Mouse (Mus musculus): Measurements from ENCODE around the gene Cfap45. TPM values are rescaled to one million over a fixed set of nuclear protein-coding genes. Genes with fewer than 3 reads are reported as not detected.

The Cfap45 gene
- total and polyA plus RNA-seq, 3 experiments = 0.40 TPM; not detected in 2

DNA sequence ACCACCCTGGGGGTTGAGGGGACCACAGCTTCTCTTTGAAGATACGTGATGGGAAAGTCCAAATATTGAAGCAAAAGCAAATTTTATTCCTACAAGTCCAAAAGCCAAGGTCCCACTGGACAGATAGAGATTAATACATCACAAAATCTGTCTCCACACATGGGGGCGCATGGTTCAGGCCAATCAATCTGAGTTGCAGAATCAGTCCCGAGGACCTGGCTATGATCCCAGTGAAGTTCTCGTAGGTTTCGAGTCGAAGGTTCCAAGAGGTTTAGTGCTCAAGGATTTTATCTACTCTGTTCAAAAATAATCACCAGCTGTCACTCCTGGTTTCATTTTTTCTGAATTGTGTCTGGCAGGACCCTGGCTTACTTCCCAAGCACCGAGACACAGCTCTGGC is 30.4 kb downstream of the Cfap45 start:
- DNase-seq (ENCODE audit: low read depth, low spot score) = no peak
- Histone ChIP-seq H3K9me3 (replicated peaks; ENCODE audit: insufficient read depth, low read length) (no peaks in the 10 kb centered on the region), H3K36me3 (ENCODE audit: control insufficient read depth in 1 of 2, insufficient read depth in 2 of 2, low read length in 2 of 2) (peaks cover 0 to 5% of the 10 kb centered on the region in 2 experiments; a peak in 2 of 4 replicates), H3K9ac (ENCODE audit: control insufficient read depth, low read depth, low read length, poor library complexity, severe bottlenecking) (no peak overlapping the region), H3K4me3 (ENCODE audit: control insufficient read depth in 1 of 2, insufficient read depth in 1 of 2, low read depth in 2 of 2, low read length in 2 of 2) (peak overlapping the region in 1 of 2 experiments; percentile 63; a peak in 2 of 4 replicates), H3K79me2 (ENCODE audit: control insufficient read depth, insufficient read depth, low read length, poor library complexity) (no peaks in the 10 kb centered on the region; the same call in 1 of the 2 replicates), H3K27me3 (ENCODE audit: control insufficient read depth in 1 of 2, insufficient read depth in 2 of 2, low read length in 2 of 2) (peaks cover 0 to 1% of the 10 kb centered on the region in 2 experiments; a peak in 1 of 4 replicates), H3K4me1 (ENCODE audit: control insufficient read depth in 1 of 2, insufficient read depth in 2 of 2, low read length in 2 of 2) (peaks cover 0 to 11% of the 10 kb centered on the region in 2 experiments; a peak in 2 of 4 replicates), H3K27ac (ENCODE audit: control insufficient read depth, low read depth, low read length) (no peak overlapping the region)
- TF ChIP-seq ELF1 (IDR thresholded peaks at IDR 0.05; ENCODE audit: low read depth, low read length) (no peak), POLR2A (IDR thresholded peaks at IDR 0.05; ENCODE audit: control insufficient read depth in 1 of 2, insufficient read depth in 1 of 2, low read depth in 1 of 2, low read length in 2 of 2, poor library complexity in 1 of 2) (no peak), SIN3A (IDR thresholded peaks at IDR 0.05; ENCODE audit: low read length) (no peak), NRF1 (IDR thresholded peaks at IDR 0.05; ENCODE audit: insufficient read depth, low read depth, low read length, poor library complexity, severe bottlenecking) (no peak), CTCF (IDR thresholded peaks at IDR 0.05 in 2 of 3, conservative IDR thresholded peaks at IDR 0.05 in 1 of 3; ENCODE audit: control insufficient read depth in 1 of 3, insufficient read depth in 1 of 3, low read depth in 2 of 3, low read length in 3 of 3, poor library complexity in 1 of 3, severe bottlenecking in 1 of 3) (no peak), CHD1 (IDR thresholded peaks at IDR 0.05; ENCODE audit: low read depth, low read length) (no peak), MAX (IDR thresholded peaks at IDR 0.05; ENCODE audit: low read length) (no peak), MYC (IDR thresholded peaks at IDR 0.05; ENCODE audit: low read depth, low read length) (no peak), UBTF (IDR thresholded peaks at IDR 0.05; ENCODE audit: borderline replicate concordance, insufficient read depth, low read depth, low read length) (no peak), RAD21 (IDR thresholded peaks at IDR 0.05; ENCODE audit: low read depth, low read length) (no peak), MAFK (IDR thresholded peaks at IDR 0.05; ENCODE audit: borderline replicate concordance, low read depth, low read length) (no peak), ZNF384 (IDR thresholded peaks at IDR 0.05; ENCODE audit: low read depth, low read length) (no peak)

DNA sequence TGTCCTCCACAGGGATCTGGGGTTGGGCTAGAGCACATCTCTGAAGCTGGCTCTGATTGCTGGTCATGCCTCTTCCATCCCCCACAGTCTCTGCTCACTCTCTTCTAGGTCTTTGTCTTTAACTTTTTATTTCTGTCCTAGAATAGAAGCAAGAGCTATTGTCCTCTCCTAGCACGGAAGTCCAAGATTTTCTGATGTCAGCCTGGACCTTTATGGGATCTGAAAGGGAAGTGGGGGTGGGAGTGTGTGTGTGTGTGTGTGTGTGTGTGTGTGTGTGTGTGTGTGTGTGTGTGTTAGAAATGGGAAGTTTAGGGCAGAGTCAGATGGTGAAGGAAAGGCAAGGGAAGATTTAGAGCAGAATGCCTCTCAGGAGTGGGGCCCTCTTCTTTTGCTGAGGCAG is 32.0 kb downstream of the Cfap45 start:
- Histone ChIP-seq H3K4me3 (ENCODE audit: control insufficient read depth in 1 of 2, insufficient read depth in 1 of 2, low read depth in 2 of 2, low read length in 2 of 2) (no peak overlapping the region), H3K9ac (ENCODE audit: control insufficient read depth, low read depth, low read length, poor library complexity, severe bottlenecking) (no peak overlapping the region), H3K27me3 (ENCODE audit: control insufficient read depth in 1 of 2, insufficient read depth in 2 of 2, low read length in 2 of 2) (peaks cover 0 to 1% of the 10 kb centered on the region in 2 experiments; a peak in 2 of 4 replicates), H3K9me3 (replicated peaks; ENCODE audit: insufficient read depth, low read length) (no peaks in the 10 kb centered on the region), H3K79me2 (ENCODE audit: control insufficient read depth, insufficient read depth, low read length, poor library complexity) (no peaks in the 10 kb centered on the region; the same call in 1 of the 2 replicates), H3K4me1 (ENCODE audit: control insufficient read depth in 1 of 2, insufficient read depth in 2 of 2, low read length in 2 of 2) (peaks cover 0 to 11% of the 10 kb centered on the region in 2 experiments; a peak in 2 of 4 replicates), H3K36me3 (ENCODE audit: control insufficient read depth in 1 of 2, insufficient read depth in 2 of 2, low read length in 2 of 2) (peaks cover 0 to 5% of the 10 kb centered on the region in 2 experiments; a peak in 2 of 4 replicates), H3K27ac (ENCODE audit: control insufficient read depth, low read depth, low read length) (no peak overlapping the region)
- no peak for DNase-seq (ENCODE audit: low read depth, low spot score)
- TF ChIP-seq SIN3A (IDR thresholded peaks at IDR 0.05; ENCODE audit: low read length) (no peak), E2F4 (IDR thresholded peaks at IDR 0.05; ENCODE audit: borderline replicate concordance, low read depth, low read length) (no peak), MAX (IDR thresholded peaks at IDR 0.05; ENCODE audit: low read length) (no peak), CTCF (IDR thresholded peaks at IDR 0.05 in 2 of 3, conservative IDR thresholded peaks at IDR 0.05 in 1 of 3; ENCODE audit: control insufficient read depth in 1 of 3, insufficient read depth in 1 of 3, low read depth in 2 of 3, low read length in 3 of 3, poor library complexity in 1 of 3, severe bottlenecking in 1 of 3) (no peak)

DNA sequence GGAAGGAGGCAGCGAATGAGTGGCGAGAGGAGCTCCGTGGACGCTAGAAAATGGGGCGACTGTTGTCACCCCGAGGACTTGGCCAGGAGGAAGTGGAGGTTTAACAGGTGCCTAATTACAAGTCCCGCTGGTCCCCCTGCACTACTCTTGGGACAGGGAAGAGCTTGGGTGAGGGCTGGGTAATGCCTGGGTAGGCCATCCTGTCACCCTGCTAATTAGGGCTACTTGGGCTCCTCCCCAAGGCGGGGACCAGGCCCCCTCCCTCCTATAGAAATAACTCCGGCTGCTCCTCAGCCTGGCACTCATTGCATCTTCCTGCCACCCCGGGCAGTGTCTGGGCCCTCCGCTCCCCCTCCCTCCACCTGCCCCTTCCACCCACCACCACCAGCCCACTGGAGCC is 35.0 kb downstream of the Cfap45 start, which contains the start of gene Vsig8:
Vsig8 (plus strand) TSS at position 301 of the 400 bp plus-strand sequence.
- Histone ChIP-seq H3K27me3 (ENCODE audit: control insufficient read depth in 1 of 2, insufficient read depth in 2 of 2, low read length in 2 of 2) (peaks cover 0 to 1% of the 10 kb centered on the region in 2 experiments; a peak in 2 of 4 replicates), H3K4me3 (ENCODE audit: control insufficient read depth in 1 of 2, insufficient read depth in 1 of 2, low read depth in 2 of 2, low read length in 2 of 2) (no peak within 1 kb of the TSS)

More for the DNA sequence above, 35.0 kb downstream of the Cfap45 start, which contains the start of gene Vsig8:
- H3K9ac ChIP-seq (ENCODE audit: control insufficient read depth, low read depth, low read length, poor library complexity, severe bottlenecking) = no peak within 1 kb of the TSS
- no peak within 1 kb of the TSS for H3K27ac ChIP-seq (ENCODE audit: control insufficient read depth, low read depth, low read length)
- TF ChIP-seq RCOR1 (IDR thresholded peaks at IDR 0.05; ENCODE audit: low read depth, low read length) = no peak
- TF ChIP-seq TCF12 (IDR thresholded peaks at IDR 0.05; ENCODE audit: low read depth, low read length) = no peak
- TF ChIP-seq NELFE (IDR thresholded peaks at IDR 0.05; ENCODE audit: low read depth, low read length) = no peak
- no peak for TF ChIP-seq MAFK (IDR thresholded peaks at IDR 0.05; ENCODE audit: borderline replicate concordance, low read depth, low read length)
- TF ChIP-seq USF2 (IDR thresholded peaks at IDR 0.05; ENCODE audit: borderline replicate concordance in 1 of 2, insufficient read depth in 1 of 2, low read depth in 1 of 2, low read length in 2 of 2) = no peak
- no peak for TF ChIP-seq ZC3H11A (IDR thresholded peaks at IDR 0.05; ENCODE audit: low read depth, low read length)
- no peak for DNase-seq (ENCODE audit: low read depth, low spot score)
- H3K36me3 ChIP-seq (ENCODE audit: control insufficient read depth in 1 of 2, insufficient read depth in 2 of 2, low read length in 2 of 2) = peaks cover 0 to 2% of the 10 kb centered on the region in 2 experiments; a peak in 2 of 4 replicates
- H3K4me1 ChIP-seq (ENCODE audit: control insufficient read depth in 1 of 2, insufficient read depth in 2 of 2, low read length in 2 of 2) = peaks cover 0 to 2% of the 10 kb centered on the region in 2 experiments; a peak in 1 of 4 replicates
- H3K9me3 ChIP-seq (replicated peaks; ENCODE audit: insufficient read depth, low read length) = no peaks in the 10 kb centered on the region
- no peaks in the 10 kb centered on the region for H3K79me2 ChIP-seq (ENCODE audit: control insufficient read depth, insufficient read depth, low read length, poor library complexity)
